Mouse (Mus musculus): ENCODE results near the gene Tbx19. TPM values are rescaled to one million over a fixed set of nuclear protein-coding genes. Genes with fewer than 3 reads are reported as not detected.
A peak's percentile ranks its signal among the peaks of the same experiment; 100 is the strongest.

Tbx19 gene
- polyA plus RNA-seq, 1 experiment from 2014 or later: not detected

DNA sequence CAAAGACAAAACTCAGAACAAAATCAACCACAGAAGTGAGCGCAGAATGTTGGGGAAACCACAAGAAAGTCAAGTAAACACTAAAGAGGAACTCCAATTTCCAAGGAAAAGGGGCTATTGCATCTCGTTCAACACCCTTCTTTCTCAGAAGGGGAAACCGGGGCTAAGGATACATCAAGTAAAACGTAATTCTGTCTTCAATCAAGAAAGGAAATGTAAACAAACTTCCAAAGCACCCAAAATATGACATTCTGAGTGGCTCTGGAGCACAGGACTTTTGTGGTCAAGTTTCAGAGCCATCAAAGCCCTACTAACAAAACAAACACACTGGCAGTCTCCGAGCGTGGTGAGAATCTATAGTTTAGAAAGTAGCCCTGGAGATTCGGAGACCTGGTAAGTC, 32.9 kb upstream of the Tbx19 start:
- H3K36me3 ChIP-seq: no peaks in the 10 kb centered on the region
- peak overlapping the region; percentile 92 for H3K27ac ChIP-seq
- H3K4me3 ChIP-seq (replicated peaks): peak overlapping the region; percentile 78
- 9% methylated on average over 7 of the region's 7 CpGs for WGBS
- peak overlapping the region; percentile 88 for H3K4me2 ChIP-seq
- no peaks in the 10 kb centered on the region for H3K27me3 ChIP-seq (replicated peaks)
- no peaks in the 10 kb centered on the region for H3K9me3 ChIP-seq
- 0 out of 2 replicates have a peak, but pooled peaks cover 11% of the 10 kb centered on the region for H3K4me1 ChIP-seq
- no peak for ATAC-seq (ENCODE audit: insufficient read depth, low FRiP score, low read depth)
- peak overlapping the region; percentile 69 for H3K9ac ChIP-seq

DNA sequence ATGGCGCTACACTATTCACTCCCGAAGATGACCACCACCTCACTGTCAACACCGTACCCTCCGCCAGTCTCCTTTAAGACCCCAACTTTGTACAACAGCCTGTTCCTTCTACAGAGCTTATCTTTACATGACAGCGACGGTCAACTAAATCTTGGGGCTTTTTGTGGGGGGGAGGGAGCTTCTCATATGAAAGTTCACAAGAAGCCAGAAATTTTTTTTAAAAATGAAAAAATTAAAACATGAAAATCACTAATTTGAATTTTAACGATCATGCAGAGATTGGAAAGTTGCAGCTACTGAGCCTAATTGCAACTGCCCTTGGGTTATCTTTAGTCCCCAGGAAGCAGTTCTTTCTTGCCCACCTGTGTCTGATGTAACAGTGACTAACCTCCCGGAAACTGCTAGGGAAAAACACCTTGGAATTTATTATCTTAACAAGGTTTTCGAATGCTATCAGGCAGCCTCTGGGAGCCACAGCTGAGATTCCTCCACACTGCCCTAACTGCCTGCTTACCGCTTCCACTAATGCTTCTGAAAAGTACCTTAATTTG, 32.2 kb upstream of the Tbx19 start:
- no peak for ATAC-seq (ENCODE audit: insufficient read depth, low FRiP score, low read depth)
- 51% methylated on average over 10 of the region's 10 CpGs for WGBS
- no peak overlapping the region for H3K9ac ChIP-seq

GRCm38 (mm10) chr1:165192102-165192501, 31.5 kb upstream of the Tbx19 start:
- 0 out of 2 replicates have a peak, but pooled peaks cover 11% of the 10 kb centered on the region for H3K4me1 ChIP-seq
- ATAC-seq (ENCODE audit: insufficient read depth, low FRiP score, low read depth): no peak
- H3K9ac ChIP-seq: no peak overlapping the region
- H3K27ac ChIP-seq: no peak overlapping the region
- no peaks in the 10 kb centered on the region for H3K36me3 ChIP-seq
- no peaks in the 10 kb centered on the region for H3K27me3 ChIP-seq (replicated peaks)
- H3K4me2 ChIP-seq: no peak overlapping the region
- H3K9me3 ChIP-seq: no peaks in the 10 kb centered on the region
- WGBS: 65% methylated on average over 4 of the region's 4 CpGs
- no peak overlapping the region for H3K4me3 ChIP-seq (replicated peaks)

More for the DNA sequence above, 32.2 kb upstream of the Tbx19 start:
- 0 out of 2 replicates have a peak, but pooled peaks cover 11% of the 10 kb centered on the region for H3K4me1 ChIP-seq
- H3K27ac ChIP-seq: peak overlapping the region; percentile 92
- H3K36me3 ChIP-seq: no peaks in the 10 kb centered on the region
- peak overlapping the region; percentile 88 for H3K4me2 ChIP-seq
- no peaks in the 10 kb centered on the region for H3K9me3 ChIP-seq
- H3K27me3 ChIP-seq (replicated peaks): no peaks in the 10 kb centered on the region
- peak overlapping the region; percentile 78 for H3K4me3 ChIP-seq (replicated peaks)

- Histone ChIP-seq H3K4me3 (replicated peaks) (no peak overlapping the region), H3K9ac (no peak overlapping the region), H3K27me3 (replicated peaks) (no peaks in the 10 kb centered on the region), H3K4me1 (0 out of 2 replicates have a peak, but pooled peaks cover 11% of the 10 kb centered on the region), H3K9me3 (no peaks in the 10 kb centered on the region), H3K36me3 (no peaks in the 10 kb centered on the region), H3K27ac (no peak overlapping the region), H3K4me2 (no peak overlapping the region)
- no peak for ATAC-seq (ENCODE audit: insufficient read depth, low FRiP score, low read depth)
- 73% methylated on average over 13 of the region's 13 CpGs for WGBS
Observed at GRCm38 (mm10) chr1:165191611-165192010, 31.0 kb upstream of the Tbx19 start.

DNA sequence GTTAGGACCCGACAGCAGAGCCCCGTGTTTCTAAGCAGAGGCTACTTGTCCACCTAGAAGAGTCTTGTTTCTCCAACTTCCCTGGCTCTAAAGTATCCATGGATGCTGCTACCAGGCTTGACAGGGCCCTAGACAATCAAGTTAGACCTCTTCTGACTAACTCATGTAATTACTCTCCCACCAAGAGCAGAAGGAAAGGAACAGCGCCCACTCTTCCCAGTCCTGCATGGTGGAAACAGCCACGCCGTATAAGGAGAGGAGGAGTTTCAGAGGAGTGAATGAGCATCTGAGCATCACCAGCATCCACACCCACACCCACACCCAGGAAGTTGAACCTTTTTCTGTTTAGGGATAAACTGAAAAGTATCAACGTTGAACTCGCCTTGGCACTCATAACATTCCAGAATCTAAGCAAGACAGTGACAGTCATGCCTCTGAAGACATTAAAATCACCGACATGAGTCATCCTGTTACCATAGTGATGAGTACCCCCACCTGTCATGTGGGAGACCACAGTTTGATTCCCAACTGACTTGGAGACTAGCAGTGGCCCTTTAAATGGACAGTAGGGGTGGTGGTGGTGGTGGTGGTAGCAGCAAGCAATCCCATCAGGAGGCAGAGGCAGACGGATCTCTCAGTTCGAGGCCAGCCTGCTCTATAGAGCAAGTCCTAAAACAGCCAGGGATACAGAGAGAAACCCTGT, 30.1 kb upstream of the Tbx19 start:
- Histone ChIP-seq H3K36me3 (no peaks in the 10 kb centered on the region), H3K27me3 (replicated peaks) (no peaks in the 10 kb centered on the region), H3K4me3 (replicated peaks) (no peak overlapping the region), H3K27ac (no peak overlapping the region), H3K4me1 (0 out of 2 replicates have a peak, but pooled peaks cover 11% of the 10 kb centered on the region), H3K9ac (no peak overlapping the region), H3K4me2 (no peak overlapping the region), H3K9me3 (no peaks in the 10 kb centered on the region)
- no peak for ATAC-seq (ENCODE audit: insufficient read depth, low FRiP score, low read depth)
- WGBS: 85% methylated on average over 10 of the region's 10 CpGs

DNA sequence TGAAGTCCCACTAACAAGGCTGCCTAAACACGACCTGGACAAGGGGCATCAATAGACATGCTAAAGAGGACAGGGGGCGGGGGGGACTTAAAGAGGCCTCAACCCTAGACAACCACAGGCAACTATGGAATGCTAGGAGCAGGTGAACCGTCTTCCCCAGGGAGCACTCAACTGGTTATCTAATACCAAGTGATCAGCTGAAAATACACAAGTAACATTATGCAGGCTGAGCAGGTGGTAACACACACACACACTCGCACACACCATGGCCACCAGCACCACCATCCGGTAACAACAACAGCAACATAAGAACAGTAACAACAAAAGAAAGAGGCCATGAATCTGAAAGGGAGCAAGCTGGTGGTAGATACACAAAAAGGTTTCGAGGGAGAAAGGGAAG, 29.5 kb upstream of the Tbx19 start:
- Histone ChIP-seq H3K4me2 (no peak overlapping the region), H3K27ac (no peak overlapping the region), H3K4me1 (0 out of 2 replicates have a peak, but pooled peaks cover 8% of the 10 kb centered on the region), H3K4me3 (replicated peaks) (no peak overlapping the region), H3K9me3 (no peaks in the 10 kb centered on the region), H3K9ac (no peak overlapping the region), H3K36me3 (no peaks in the 10 kb centered on the region), H3K27me3 (replicated peaks) (no peaks in the 10 kb centered on the region)
- ATAC-seq (ENCODE audit: insufficient read depth, low FRiP score, low read depth): no peak
- 73% methylated on average over 6 of the region's 6 CpGs for WGBS

- 71% methylated on average over 10 of the region's 10 CpGs for WGBS
- Histone ChIP-seq H3K4me1 (0 out of 2 replicates have a peak, but pooled peaks cover 8% of the 10 kb centered on the region), H3K36me3 (no peaks in the 10 kb centered on the region), H3K27me3 (replicated peaks) (no peaks in the 10 kb centered on the region), H3K9ac (no peak overlapping the region), H3K4me2 (no peak overlapping the region), H3K9me3 (no peaks in the 10 kb centered on the region), H3K27ac (no peak overlapping the region), H3K4me3 (replicated peaks) (no peak overlapping the region)
- ATAC-seq (ENCODE audit: insufficient read depth, low FRiP score, low read depth): no peak
Observed at GRCm38 (mm10) chr1:165188806-165189580, 28.4 kb upstream of the Tbx19 start.

GRCm38 (mm10) chr1:165187357-165187756, 26.8 kb upstream of the Tbx19 start:
- Histone ChIP-seq H3K27ac (no peak overlapping the region), H3K36me3 (no peaks in the 10 kb centered on the region), H3K4me2 (no peak overlapping the region), H3K9me3 (no peaks in the 10 kb centered on the region), H3K4me3 (replicated peaks) (no peak overlapping the region), H3K9ac (no peak overlapping the region), H3K27me3 (replicated peaks) (no peaks in the 10 kb centered on the region), H3K4me1 (0 out of 2 replicates have a peak, but pooled peaks cover 8% of the 10 kb centered on the region)
- WGBS: 69% methylated on average over 5 of the region's 5 CpGs
- ATAC-seq (ENCODE audit: insufficient read depth, low FRiP score, low read depth): no peak

DNA sequence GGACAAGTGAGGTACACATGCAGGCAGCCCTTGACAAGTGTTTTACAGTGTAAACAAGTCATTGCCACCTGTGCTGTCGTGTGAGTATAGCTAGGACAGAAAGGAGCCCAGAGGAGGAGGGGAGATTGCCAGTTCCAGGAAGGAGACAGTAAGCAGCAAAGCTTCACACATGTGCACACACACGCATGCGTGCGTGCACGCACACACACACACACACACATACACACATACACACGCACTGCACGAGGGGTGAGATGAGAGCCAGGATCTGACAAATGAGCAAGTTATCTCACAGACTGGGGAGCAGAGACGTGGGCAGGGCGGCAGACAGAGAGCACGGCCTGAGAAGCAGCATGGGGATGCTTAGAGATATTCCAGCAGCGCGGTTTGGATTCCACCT, 25.9 kb upstream of the Tbx19 start:
- 80% methylated on average over 12 of the region's 12 CpGs for WGBS
- no peak overlapping the region for H3K27ac ChIP-seq

GRCm38 (mm10) chr1:165185116-165185515, 24.5 kb upstream of the Tbx19 start:
- no peak for ATAC-seq (ENCODE audit: insufficient read depth, low FRiP score, low read depth)
- 76% methylated on average over 7 of the region's 7 CpGs for WGBS

More for the DNA sequence above, 25.9 kb upstream of the Tbx19 start:
- Histone ChIP-seq H3K4me1 (0 out of 2 replicates have a peak, but pooled peaks cover 8% of the 10 kb centered on the region), H3K36me3 (0 out of 2 replicates have a peak, but pooled peaks cover 4% of the 10 kb centered on the region), H3K27me3 (replicated peaks) (no peaks in the 10 kb centered on the region), H3K4me2 (no peak overlapping the region), H3K9me3 (no peaks in the 10 kb centered on the region), H3K9ac (no peak overlapping the region), H3K4me3 (replicated peaks) (no peak overlapping the region)
- no peak for ATAC-seq (ENCODE audit: insufficient read depth, low FRiP score, low read depth)

GRCm38 (mm10) chr1:165184178-165184577, 23.6 kb upstream of the Tbx19 start:
- H3K36me3 ChIP-seq: 0 out of 2 replicates have a peak, but pooled peaks cover 4% of the 10 kb centered on the region
- no peaks in the 10 kb centered on the region for H3K9me3 ChIP-seq
- no peak overlapping the region for H3K4me3 ChIP-seq (replicated peaks)
- ATAC-seq (ENCODE audit: insufficient read depth, low FRiP score, low read depth): no peak
- no peaks in the 10 kb centered on the region for H3K27me3 ChIP-seq (replicated peaks)
- 77% methylated on average over 3 of the region's 3 CpGs for WGBS
- no peak overlapping the region for H3K4me2 ChIP-seq
- no peak overlapping the region for H3K9ac ChIP-seq
- H3K4me1 ChIP-seq: 0 out of 2 replicates have a peak, but pooled peaks cover 4% of the 10 kb centered on the region
- H3K27ac ChIP-seq: no peak overlapping the region

More at GRCm38 (mm10) chr1:165185116-165185515, 24.5 kb upstream of the Tbx19 start:
- no peak overlapping the region for H3K27ac ChIP-seq
- H3K4me3 ChIP-seq (replicated peaks): no peak overlapping the region
- no peak overlapping the region for H3K9ac ChIP-seq
- H3K36me3 ChIP-seq: 0 out of 2 replicates have a peak, but pooled peaks cover 4% of the 10 kb centered on the region
- no peak overlapping the region for H3K4me2 ChIP-seq
- H3K4me1 ChIP-seq: 0 out of 2 replicates have a peak, but pooled peaks cover 8% of the 10 kb centered on the region
- no peaks in the 10 kb centered on the region for H3K9me3 ChIP-seq
- H3K27me3 ChIP-seq (replicated peaks): no peaks in the 10 kb centered on the region
